Mouse (Mus musculus): ENCODE measurements at regions not wholly inside any gene's neighbourhood (a gene's known extent, or its start where the extent isn't known, plus 50 kb on each side); places are given as distances from the start of the nearest gene placed in this dataset.
"Not testable (repeated sequence)": the region's sequence is repeated elsewhere in the genome, so short reads cannot be mapped to it uniquely, and the experiment has no call there.

DNA sequence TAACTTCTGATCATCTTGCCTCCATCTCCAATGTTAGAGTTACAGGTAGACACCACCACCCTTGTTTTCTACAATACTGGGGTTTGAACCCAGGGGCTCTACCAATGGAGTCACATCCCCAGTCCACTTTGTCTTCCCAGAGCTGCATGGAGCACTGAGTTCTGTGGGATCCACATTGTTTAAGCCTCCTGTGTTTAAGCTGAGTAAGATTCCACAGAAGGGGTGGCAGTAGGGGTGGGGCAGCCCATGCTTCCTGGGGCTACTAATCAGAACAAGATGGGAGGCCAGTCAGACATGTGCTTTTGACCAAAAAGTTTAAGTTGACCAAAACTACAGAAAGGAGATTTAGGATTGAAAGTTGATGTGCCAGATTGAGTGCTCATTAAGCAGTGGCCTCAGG, 299.3 kb downstream of the Plekhb2 start:
- intact Hi-C loops (cut with DNase I), result no loop called here
- no peak for DNase-seq (ENCODE audit: low spot score in 2 of 2)

DNA sequence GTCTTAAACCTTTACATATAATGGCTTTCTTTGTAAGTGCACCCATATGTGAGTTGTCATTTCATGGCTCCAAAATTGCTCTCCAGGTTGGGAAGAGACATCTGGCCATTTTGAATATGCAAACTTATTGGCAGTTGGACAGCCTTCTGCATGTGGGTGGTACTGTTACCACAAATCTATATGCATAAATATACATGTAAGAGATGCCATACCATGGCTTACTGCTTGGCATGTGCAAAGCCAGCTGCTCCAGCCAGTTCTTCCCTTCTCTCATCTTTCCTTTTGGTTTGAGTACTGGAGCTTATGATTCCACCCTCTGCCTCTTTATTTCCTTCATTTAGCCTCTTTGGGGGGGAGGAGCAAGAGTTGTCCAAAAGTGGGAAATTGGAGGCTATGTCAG, 312.7 kb downstream of the Plekhb2 start:
- intact Hi-C loops (cut with DNase I), result loop anchor here (5.0 kb wide), 1 partner anchor 595 kb away; no protein-coding TSS in a partner anchor
- DNase-seq (ENCODE audit: low spot score in 2 of 2), result peak; percentile 32 to 93

DNA sequence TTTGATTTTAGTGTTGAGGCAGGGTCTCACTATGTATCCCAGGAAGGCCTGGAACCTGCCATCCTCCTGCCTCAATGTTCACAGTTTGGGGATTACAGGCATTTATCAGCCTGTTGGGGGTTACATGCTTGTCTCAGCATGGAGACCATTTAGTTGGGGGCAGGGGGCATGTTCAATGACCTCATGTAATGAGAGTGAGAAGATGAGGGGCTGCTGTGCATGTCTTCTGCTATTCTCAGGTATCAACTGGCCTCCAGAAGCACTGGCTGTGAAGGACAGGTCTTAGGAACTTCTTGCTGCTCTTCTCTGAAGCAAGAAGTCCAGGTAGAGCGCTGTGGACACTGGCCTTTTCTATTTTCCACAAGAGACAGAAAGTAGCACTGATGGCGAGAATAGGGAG, 350.9 kb downstream of the Plekhb2 start:
- peak in 1 of 2 experiments; percentile 1 for DNase-seq (ENCODE audit: low spot score in 2 of 2)
- intact Hi-C loops (cut with DNase I), result loop anchor here (10.0 kb wide), 1 partner anchor 184 kb away; no protein-coding TSS in a partner anchor

DNA sequence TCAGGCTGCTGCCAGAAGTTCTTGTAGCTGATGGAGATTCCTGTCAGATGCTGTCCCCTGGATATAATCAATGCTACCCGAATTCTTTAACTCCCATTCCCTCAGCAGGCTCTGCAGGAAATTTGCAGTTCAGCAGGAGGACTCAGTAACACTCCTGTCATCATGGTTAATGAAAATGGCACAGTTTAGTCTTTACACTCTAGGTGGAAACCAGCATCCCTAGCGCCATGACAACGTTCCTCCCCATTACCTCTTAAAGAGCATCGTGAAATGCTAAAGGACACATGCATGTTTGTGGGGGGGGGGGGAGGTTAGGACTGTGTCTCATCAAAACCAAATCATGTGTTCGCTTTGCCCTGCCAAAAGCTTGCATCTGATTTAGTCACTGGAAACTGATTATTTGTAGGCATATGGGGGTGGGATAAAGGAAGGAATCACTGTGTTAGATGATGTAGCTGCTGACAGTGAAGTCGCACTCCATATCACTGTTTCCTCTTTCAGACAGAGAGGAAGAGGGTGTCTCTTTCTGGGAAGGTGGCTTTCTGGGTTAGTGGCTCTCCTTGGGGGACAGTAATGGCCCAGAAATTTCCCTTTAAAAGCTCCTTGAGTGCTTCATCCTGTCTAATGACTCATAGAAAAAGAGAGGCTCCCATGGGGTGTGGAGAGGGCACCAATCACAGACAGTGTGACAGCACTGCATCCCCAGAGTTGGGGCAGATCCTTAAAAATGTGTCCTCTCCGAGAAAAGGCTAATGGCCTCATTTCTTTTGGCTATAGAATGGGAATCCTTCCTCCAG, 351.5 kb downstream of the Plekhb2 start:
- intact Hi-C loops (cut with DNase I), result loop anchor here (10.0 kb wide), 1 partner anchor 184 kb away; no protein-coding TSS in a partner anchor
- peak in 1 of 2 experiments; percentile 43 for DNase-seq (ENCODE audit: low spot score in 2 of 2)

DNA sequence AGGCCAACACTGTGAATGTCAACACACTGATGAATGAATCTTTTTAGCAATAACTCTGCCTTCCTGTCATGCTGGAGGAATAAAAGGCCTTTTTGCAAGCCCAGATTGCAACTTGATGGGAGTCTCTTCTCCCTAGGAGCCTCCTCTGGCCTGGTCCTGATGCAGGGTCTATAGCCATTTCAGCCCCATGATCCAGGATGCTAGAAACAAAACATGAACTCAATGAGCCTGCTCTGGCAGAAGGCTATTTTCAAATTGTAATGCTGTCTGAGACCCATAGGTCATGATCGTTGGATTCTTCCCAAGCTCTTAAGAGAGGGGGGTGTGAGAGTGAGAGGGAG, 352.1 kb downstream of the Plekhb2 start:
- intact Hi-C loops (cut with DNase I), result loop anchor here (10.0 kb wide), 1 partner anchor 183 kb away; no protein-coding TSS in a partner anchor
- peak in 1 of 2 experiments; percentile 8 for DNase-seq (ENCODE audit: low spot score in 2 of 2)

DNA sequence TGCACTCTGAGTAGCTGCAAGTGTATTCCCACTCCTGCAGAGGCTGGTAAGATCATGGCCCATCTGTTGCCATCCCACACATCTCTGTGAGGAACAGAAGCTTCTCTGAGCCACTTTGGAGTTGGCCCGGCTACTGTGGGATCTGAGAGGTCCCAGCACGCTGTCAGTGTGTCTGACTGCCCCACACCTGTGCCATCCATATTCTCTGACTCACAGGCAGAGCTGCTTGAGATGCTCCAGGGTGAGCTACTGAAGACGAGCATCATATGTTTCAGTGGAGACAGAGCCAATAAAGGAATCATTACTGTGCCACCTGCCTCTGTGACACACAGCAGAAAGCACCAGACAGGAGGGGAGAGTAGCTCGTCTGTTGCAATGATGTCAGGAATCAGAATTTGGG, 352.8 kb downstream of the Plekhb2 start:
- DNase-seq (ENCODE audit: low spot score in 2 of 2), result peak; percentile 76 to 96
- intact Hi-C loops (cut with DNase I), result loop anchor here (10.0 kb wide), 1 partner anchor 182 kb away; no protein-coding TSS in a partner anchor

DNA sequence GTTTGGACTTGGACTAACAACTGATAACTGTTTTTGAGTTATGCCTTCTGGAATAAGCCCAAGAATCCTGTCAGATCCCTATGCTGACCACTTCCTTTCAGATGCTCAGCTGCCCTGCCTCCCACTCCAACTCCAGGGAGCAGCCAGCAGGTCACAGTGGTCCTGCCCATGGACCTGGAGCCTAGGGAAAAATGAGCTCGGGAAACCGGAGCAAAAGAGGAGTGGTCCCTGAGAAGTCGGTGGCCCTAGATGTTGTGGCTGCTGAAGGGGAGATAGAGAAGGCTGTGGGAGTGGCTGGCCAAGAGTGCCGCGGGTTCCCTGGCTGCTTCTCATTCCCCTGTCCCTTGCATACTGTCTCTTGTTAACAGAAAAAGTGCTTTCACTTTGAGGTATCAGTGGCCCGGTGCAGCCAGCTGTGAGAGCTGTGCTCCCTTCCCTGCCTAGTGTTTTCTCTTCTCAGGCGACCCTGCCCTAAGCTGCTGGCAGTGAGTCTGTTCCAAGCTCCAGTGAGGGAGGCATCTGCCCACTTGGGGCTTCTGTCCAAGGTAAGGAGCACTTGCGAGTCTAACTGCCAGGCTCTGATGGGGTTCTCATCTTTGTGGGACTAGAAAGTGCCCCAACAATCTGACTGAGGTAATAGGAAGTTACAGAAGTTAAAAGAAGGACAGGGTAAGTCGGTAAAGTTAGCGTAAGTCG, 357.2 kb downstream of the Plekhb2 start:
- DNase-seq (ENCODE audit: low spot score in 2 of 2), result no peak
- intact Hi-C loops (cut with DNase I), result loop anchor here (10.0 kb wide), 1 partner anchor 178 kb away; no protein-coding TSS in a partner anchor

DNA sequence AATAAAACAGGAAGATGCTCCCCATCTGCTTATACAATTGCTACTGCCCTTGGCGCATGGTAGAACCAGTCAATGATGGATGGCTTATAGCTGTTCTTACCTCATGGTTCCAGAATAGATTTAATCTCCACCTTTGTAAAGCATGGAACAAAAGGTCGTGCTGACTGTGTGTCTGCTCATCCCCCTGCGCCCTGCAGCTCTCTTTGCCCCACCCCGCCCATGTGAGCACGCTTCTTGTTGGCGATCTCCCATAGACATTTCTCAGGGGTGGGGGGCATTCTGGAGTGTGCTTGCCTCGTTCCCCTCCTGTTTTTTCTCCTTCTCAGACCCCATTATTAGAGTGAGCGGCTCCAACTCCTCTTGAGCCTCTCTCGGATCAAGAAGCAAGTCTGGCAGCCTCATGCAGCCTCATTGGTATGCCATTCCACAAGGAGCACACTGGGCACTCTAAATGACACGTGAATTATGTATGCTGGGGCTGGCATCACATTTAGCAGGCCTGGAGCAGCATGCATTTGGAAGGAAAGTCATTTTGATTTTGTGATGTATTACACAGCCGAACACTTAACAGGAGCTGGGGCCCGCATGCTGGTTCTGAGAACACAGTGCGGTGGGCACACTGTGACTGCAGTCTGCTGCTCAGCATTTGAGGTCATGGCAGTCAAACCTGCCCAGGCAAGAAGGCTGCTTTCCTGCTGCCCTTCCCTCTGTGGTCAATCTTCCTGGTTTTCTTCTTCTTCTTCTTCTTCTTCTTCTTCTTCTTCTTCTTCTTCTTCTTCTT, 362.5 kb downstream of the Plekhb2 start:
- intact Hi-C loops (cut with DNase I), result no loop called here
- peak in 1 of 2 experiments; percentile 2 for DNase-seq (ENCODE audit: low spot score in 2 of 2)

DNA sequence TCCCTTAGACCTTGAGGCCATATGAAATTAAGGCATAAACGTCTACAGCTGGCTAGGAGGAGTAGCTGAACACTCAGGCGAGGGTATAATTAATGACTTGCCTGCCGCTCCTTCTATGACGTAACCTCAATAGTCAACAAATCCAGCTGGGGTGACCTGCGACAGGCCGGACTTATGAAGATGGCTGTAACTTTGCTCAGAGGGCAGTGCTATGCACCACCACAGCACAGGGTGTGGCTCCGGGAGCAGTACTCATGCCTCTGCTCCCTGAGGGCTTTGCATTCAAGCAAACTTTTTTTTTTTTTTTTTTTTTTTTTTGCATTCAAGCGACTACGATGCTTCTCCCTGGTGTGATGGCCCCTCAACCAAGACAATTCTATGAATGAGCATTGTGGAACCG, 364.1 kb downstream of the Plekhb2 start:
- intact Hi-C loops (cut with DNase I), result no loop called here
- no peak for DNase-seq (ENCODE audit: low spot score in 2 of 2)

DNA sequence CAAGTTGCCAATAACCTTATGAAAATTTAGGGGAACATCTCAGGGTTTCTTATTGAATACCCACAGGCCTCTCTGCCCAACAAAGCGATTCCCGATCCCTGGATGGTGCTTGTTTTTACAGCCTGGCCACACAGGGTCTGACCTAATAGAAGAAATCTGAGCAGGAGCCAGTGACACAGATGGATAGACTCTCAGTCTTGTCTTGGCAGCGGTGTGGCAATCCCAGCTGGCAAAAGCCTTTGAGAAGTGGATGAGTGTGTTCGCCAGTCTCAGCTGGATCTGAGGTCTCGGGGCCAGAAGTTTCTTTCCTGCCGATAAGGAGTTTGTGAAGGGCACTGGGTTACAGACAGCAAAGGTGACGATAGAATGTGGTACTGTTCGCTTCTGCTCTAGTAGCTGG, 366.6 kb downstream of the Plekhb2 start:
- no peak for DNase-seq (ENCODE audit: low spot score in 2 of 2)
- intact Hi-C loops (cut with DNase I), result no loop called here

DNA sequence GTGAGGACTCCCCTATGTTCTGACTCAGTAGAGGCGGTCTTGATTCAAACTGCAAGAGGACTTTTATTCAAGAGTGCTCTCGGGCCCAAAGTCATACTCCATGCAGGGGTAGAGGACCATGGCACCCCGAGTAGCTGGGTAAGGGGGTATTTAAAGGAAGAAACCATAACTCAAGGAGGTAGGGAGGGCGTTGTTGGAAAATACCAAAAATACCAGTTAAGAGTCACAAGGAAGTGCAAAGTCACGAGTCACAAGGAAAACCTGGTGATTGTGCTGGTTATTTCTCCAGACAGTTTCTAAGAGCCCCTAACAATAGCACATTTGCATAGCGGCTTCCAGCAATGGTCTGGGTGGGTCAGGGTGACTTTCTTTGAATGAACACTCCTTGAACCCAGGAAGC, 370.4 kb downstream of the Plekhb2 start:
- intact Hi-C loops (cut with DNase I), result not testable (repeated sequence)

DNA sequence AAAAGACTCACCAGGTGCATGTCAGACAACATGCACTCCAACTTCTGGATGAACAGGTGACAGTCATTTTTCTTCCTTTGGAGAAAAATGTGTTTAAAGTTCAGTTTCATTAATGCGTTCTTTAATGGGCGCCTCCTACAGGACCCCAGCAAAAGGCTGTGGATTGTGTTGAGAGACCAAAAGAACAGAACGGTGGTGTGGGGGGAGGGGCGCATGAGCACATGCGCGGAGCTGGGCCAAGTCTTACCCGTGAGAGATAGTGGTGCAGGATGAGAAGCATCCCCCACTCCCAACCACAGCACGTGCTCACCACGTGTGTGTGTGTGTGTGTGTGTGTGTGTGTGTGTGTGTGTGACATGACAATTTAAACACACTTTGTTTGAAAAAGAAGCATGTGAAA, 371.0 kb downstream of the Plekhb2 start:
- intact Hi-C loops (cut with DNase I), result no loop called here
- DNase-seq (ENCODE audit: low spot score in 2 of 2), result no peak

More for the DNA sequence above, 370.4 kb downstream of the Plekhb2 start:
- not testable (repeated sequence) for DNase-seq (ENCODE audit: low spot score in 2 of 2)

DNA sequence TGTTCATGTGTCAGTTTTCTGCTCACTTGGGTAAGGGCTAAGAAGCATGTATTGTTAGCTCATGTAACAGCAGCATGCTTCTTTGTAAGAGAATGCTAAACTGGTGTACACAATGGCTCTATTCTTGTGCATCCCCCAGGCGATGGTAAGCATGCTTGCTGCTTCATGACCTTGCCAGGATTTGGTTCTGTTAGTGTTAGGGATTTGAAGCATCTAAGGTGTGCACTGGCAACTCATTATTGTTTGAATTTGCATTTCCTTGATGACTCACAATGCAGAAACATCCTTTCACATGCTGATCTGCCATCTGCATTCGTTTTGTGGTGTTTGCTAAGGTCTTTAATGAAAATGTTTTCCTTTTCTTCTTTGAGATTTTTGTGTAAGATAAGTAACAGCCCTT, 382.8 kb downstream of the Plekhb2 start:
- no peak for DNase-seq (ENCODE audit: low spot score in 2 of 2)
- intact Hi-C loops (cut with DNase I), result no loop called here

DNA sequence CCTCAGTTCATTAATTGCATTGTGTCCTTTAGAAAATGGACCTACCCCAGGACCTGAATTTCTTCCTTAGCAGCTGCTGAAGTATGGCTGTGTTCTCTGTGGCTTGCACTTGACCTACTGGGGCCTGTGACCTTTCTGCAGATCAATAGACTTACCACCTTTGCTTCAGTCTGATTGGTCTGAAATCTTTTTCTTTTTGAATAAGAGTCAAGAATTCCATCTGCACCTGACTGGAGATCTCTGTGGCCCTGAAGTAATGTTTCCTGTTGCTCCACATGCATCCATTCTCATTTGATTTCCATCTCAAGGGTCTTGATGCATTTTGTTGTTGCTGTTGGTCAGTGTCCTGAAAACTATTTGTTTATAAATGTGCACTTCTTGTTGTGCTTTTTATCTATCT, 388.4 kb downstream of the Plekhb2 start:
- no peak for DNase-seq (ENCODE audit: low spot score in 2 of 2)
- intact Hi-C loops (cut with DNase I), result no loop called here

DNA sequence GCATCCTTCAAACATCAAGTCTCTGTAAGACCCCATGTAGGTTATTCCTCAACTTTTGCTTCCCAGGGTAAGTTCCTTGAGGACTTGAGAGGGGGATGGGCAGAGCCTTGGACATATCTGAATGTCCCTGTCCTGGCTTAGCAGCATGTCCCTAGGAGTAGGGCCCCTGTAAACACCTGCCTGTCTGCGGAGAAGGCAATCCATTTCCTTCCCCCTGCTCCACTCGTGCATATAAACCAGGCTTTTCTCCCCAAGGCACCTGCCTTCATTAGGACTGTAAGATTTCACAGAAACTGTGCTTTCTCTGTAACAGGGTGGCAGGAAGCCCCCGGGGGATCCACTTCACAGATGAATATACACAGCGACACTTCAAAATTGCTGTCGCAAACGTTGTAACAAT, 393.1 kb downstream of the Plekhb2 start:
- intact Hi-C loops (cut with DNase I), result no loop called here

DNA sequence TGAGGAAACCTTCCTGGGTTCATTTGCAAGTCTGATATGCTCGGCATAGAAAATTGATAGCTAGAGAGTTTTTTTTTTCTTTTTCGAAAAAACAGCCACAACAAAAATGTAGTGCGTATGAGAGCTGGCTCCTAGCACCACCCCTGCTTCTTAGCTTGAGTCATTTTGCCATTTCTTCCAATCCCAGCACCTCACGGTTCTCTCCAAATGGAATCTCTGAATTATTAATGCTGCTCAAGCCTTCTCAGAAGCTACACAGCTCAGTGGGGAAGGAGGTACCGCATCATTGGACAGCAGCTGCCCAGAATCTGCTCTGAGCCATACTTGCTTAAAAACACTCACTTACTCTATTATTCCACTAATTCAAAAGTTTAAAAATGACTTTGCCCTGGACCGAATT, 393.6 kb downstream of the Plekhb2 start:
- intact Hi-C loops (cut with DNase I), result no loop called here
- no peak for DNase-seq (ENCODE audit: low spot score in 2 of 2)

More for the DNA sequence above, 393.1 kb downstream of the Plekhb2 start:
- DNase-seq (ENCODE audit: low spot score in 2 of 2), result no peak

DNA sequence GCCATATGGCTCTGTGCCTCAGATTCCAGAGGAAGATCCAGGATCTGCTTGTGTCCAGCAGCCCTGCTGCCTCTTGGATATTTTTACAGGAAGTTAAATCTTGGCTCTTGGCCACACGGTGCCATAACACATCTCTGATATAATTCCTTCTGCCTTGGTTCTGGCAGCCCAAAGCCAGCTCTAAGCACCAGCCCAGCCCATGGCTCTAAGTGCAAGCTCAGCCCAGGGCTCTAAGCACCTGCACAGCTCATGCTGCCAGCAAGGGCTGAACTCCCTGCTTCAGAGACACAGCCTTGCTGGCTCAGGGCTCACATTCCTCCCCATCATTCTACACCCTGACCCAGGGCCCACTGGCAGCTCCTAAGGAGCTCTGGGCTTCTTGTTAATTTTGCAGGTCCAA, 415.3 kb downstream of the Plekhb2 start:
- intact Hi-C loops (cut with DNase I), result no loop called here

DNA sequence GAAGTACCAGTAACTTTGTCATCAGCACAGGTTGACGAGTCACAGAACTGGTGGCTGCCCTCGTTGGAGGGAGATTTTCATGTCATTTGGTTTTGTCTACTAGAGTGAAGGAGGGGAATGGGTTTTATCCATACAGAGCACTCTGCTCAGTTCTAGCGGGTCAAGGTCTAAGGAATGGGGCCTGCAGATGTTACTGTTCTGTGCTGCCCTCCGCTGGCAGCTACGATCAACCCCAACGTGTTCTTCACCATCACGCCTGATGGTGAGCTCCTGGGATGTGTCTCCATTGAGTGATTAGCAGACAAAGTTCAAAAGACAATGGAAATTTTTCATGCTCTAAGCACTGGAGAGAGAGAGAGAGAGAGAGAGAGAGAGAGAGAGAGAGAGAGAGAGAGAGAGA, 416.9 kb downstream of the Plekhb2 start:
- peak in 1 of 2 experiments; percentile 19 for DNase-seq (ENCODE audit: low spot score in 2 of 2)
- intact Hi-C loops (cut with DNase I), result loop anchor here (2.0 kb wide), 1 partner anchor 234 kb away; no protein-coding TSS in a partner anchor

More for the DNA sequence above, 415.3 kb downstream of the Plekhb2 start:
- DNase-seq (ENCODE audit: low spot score in 2 of 2), result no peak

DNA sequence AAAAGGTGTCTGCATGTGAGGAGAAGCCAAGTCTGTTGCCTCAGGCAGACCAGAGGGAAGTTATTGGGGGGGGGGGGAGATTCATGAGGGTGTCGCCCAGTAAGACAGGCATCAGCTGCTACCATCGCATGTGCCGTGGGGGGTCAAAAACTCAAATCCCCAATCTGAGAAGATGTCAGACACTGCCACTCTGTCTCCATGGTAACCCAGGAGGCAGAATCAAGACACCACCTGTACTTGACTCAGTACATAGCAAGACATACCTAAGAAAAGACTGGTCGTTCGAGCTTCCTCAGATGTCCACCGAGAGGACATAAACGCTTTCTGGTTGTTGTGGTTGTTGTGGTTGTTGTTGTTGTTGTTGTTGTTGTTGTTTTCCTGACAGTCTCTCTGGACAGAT, 418.1 kb downstream of the Plekhb2 start:
- intact Hi-C loops (cut with DNase I), result loop anchor here (2.0 kb wide), 1 partner anchor 235 kb away; no protein-coding TSS in a partner anchor
- DNase-seq (ENCODE audit: low spot score in 2 of 2), result no peak

DNA sequence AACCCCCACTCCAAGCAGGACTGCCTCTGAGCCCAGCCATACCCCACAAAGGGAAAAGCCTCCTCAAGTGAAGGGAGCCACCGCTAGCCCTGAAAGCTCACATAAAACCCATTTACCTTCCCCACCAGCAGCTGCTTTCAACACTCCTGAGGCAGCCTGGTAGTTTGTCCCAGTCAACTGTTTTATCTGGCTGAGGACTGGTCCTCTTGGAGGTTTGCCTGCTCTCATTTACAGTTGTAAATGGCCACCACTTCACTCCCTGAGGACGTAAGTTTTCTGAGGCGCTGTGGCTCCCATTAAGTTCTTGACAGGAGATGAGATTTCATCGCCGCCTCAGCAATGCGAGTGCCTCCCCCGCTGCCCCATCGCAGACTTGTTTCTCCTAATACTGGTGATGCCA, 425.2 kb downstream of the Plekhb2 start:
- no peak for DNase-seq (ENCODE audit: low spot score in 2 of 2)
- intact Hi-C loops (cut with DNase I), result no loop called here
